Mouse (Mus musculus): ENCODE results near the gene Nrg3.

The Nrg3 gene

DNA sequence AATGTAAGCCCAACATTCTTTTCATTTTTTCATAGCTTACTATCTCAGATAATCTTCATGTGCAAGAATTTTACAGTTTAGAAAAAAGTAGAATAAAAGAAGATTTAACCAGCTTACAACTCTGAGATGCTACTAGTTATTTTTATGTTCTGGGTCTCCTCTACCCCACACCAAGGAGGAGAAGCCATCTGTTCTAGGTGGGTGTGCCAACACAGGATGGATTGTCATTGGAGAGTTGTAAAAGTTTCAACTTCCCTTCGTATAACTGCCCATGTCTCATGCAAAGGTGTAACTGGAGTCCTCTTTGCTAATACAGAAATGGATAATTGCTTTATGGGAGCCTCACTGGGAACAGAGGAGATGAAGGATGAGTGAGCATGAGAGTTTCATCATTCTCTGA, 393.4 kb downstream of the Nrg3 start:
- TF ChIP-seq GATA4 (IDR thresholded peaks at IDR 0.05; ENCODE audit: insufficient replicate concordance, low read length): no peak

DNA sequence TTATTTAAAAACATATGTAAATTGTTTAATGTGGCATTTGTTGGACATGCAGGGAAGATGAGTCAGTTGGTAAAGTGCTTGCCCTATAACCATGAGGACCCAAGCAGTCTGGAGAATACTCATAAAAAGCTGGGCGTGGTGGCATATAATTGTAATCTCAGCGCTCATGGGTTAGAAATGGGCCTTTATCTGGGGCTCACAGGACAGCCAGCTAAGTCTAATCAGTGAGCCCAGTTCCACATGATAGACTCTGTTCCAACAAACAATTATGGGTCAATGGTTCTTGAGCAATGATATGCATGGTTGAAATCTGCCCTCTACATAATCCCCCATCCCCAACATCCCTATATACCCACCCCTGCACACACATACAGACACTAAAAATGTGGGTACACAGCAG, 421.3 kb downstream of the Nrg3 start:
- no peak for TF ChIP-seq GATA4 (IDR thresholded peaks at IDR 0.05; ENCODE audit: insufficient replicate concordance, low read length)

DNA sequence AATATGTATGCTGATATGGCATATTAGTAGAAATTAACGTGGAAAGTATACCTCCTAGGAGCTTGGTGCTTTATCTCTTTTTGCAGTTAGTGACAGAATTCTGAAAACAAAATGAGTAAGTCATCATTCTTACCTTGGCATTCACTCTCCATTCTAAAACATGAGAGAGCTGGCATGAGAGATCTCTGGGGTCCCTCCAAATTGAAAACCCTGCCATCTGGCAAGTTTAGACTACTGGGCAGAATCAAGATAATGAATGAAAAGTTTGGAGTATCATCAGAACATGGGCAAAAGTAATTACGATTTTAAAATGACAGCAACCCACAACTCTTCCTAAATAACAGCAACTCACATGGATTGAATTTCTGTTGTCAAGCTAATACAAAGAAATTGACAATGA, 423.9 kb downstream of the Nrg3 start:
- TF ChIP-seq GATA4 (IDR thresholded peaks at IDR 0.05; ENCODE audit: insufficient replicate concordance, low read length): no peak

DNA sequence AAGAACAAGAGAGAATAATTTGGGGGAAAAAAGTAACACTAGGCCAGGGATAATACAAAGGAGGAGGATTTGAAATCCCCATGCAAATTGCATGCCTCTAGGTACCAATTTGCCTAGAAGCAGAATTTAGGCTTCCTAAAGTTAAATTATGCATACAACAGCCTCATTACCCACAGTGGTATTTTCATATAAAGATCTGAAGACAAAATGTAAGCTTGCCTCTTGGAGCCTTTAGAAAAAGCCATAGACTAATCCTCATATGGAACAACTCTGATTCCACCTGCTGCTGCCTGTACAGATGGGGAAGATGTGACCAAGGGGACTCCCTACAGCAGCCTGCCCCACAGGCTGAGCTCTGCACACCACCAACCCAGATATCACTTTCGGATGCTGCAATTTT, 428.6 kb downstream of the Nrg3 start:
- TF ChIP-seq GATA4 (IDR thresholded peaks at IDR 0.05; ENCODE audit: insufficient replicate concordance, low read length): no peak

DNA sequence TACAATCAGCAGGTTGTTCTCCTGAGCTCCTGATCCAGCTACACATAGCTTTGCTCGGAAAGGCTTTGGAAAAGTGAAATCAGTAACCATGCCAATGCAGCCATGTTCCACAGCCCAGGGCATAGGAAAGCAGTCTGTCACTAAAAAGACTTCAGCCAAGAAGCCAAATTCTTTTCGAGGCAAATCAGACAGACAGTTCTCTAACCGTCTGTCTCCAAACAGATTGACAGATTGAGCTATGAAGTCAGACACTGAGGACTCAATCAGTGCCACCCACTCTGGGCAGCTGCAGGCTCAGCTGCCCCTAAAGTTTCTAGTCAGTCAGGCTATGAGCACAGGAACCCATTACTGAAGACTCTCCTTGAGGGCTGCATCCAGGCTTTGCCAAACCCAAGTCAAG, 429.1 kb downstream of the Nrg3 start:
- no peak for TF ChIP-seq GATA4 (IDR thresholded peaks at IDR 0.05; ENCODE audit: insufficient replicate concordance, low read length)

DNA sequence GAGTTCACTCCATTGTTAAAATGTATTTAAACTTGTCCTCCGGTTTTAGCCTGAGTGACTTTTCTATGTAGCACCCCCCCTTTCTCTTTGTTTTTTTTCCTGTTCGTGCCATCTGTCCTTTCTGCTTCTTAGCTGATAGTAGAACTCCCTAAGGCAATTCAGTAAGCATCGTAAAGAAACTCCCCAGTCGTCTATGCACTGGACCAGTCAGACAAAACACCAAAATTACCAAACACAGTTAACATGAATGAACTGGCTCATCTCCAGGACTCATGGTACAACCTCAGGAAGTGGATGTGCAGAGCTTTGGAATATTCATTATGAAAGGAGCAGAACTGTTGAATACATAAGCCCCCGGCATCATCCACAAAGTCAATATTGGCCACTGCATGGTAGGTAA, 429.5 kb downstream of the Nrg3 start:
- no peak for TF ChIP-seq GATA4 (IDR thresholded peaks at IDR 0.05; ENCODE audit: insufficient replicate concordance, low read length)

DNA sequence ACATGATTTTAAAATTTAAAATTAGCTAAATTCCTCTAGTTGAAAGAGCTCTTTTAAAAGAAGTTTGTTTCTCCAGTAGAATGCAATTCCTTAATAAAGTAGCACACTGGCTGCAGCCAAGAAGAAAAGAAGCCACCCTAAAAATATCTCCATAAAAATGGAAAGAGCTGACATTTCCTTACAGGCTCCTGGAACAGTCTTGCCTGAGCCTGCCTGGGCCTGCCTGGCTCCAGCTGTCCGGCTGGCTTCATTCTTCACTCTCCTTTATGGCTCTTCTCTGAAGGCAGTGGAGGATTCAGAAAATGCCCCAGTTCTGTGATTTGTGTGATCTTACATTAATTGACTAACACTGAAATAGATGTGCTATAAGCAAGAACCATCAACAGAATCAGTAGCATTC, 433.8 kb downstream of the Nrg3 start:
- TF ChIP-seq GATA4 (IDR thresholded peaks at IDR 0.05; ENCODE audit: insufficient replicate concordance, low read length): no peak

DNA sequence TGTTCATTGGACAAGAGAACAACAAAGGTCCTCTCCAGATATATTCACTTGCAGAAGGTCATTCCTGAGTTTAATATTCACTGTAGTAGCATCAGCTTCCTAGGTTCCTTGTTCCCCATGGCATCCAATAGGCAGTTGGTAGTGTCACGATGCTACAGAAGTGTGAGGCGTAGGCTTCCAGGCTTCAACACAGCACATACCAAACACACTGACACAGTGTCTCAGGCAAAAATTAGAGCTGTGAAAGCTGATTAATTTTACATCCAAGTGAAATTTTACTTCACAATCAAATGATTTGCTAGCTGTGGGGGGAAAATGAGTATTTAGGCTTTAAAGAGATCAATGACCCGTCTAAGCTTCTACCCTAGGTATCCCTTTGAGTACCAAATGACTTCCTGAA, 438.4 kb downstream of the Nrg3 start:
- TF ChIP-seq GATA4 (IDR thresholded peaks at IDR 0.05; ENCODE audit: insufficient replicate concordance, low read length): no peak

DNA sequence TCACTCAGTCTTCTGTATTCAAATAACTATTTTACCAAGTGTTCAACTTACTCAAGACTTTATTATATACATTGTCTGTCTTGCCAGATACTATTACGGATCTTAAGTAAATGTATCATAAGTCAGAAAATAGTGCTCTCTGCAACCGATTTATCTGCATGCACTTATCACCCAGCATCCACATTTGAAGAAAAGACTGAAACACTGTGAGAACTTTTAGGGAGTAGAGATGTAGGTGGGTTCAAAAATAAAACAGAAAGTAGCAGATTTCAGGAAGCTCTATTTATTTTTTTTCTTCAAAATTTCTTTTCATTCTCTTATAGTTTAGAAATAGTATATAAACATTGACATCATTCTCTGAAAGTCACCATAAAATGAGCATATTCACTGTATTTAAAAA, 449.8 kb downstream of the Nrg3 start:
- no peak for TF ChIP-seq GATA4 (IDR thresholded peaks at IDR 0.05; ENCODE audit: insufficient replicate concordance, low read length)

DNA sequence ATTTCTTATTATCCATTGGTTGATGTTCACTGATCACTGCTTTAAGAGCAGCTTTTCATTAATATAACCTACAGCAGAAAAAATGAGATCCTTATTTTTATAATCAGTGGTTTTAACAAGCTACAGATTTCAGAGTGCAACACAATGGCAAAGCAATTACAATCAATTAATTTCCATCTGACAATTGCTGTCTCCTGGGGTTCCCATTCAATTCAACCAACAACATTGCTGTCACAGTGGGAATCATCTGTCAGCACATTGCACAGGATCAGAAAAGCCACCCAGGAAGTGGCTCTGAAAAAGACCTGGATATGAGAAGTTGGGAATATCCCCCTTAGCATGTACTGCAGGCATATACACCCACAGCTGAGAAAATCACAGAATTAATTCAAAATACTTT, 458.8 kb downstream of the Nrg3 start:
- TF ChIP-seq GATA4 (IDR thresholded peaks at IDR 0.05; ENCODE audit: insufficient replicate concordance, low read length): no peak

DNA sequence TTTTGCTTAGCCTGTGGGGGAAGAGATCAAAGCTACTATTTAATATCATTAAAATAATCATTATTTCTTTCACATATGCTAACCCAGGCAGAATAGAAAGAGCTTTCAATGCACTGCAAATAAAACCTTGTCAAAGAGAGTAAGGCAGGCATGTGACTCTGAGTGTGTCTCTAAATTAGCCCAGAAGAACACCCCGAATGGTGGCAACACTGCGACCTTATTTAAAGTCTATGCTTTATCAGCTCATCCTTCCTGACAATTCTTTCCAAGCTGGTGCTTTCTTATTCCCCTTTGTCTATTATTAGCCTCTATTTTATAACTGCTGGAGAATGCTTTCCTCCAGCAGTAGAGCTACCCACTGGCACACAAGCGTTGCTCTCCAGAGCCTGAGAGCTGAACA, 475.0 kb downstream of the Nrg3 start:
- TF ChIP-seq GATA4 (IDR thresholded peaks at IDR 0.05; ENCODE audit: insufficient replicate concordance, low read length): no peak

DNA sequence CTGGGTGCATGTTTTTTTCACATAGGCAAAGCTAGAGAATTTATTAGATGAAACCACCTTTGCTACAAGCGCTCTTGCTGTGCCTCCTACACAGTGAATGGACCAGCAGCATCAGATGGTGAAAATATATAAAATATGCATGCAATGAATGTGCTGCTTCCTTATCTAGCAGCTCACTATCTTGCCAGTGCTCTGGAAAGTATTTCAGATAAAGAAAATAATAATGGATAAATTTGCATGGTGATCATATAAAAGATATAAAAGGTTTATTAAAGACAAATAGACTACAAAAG, 480.4 kb downstream of the Nrg3 start:
- no peak for TF ChIP-seq GATA4 (IDR thresholded peaks at IDR 0.05; ENCODE audit: insufficient replicate concordance, low read length)

DNA sequence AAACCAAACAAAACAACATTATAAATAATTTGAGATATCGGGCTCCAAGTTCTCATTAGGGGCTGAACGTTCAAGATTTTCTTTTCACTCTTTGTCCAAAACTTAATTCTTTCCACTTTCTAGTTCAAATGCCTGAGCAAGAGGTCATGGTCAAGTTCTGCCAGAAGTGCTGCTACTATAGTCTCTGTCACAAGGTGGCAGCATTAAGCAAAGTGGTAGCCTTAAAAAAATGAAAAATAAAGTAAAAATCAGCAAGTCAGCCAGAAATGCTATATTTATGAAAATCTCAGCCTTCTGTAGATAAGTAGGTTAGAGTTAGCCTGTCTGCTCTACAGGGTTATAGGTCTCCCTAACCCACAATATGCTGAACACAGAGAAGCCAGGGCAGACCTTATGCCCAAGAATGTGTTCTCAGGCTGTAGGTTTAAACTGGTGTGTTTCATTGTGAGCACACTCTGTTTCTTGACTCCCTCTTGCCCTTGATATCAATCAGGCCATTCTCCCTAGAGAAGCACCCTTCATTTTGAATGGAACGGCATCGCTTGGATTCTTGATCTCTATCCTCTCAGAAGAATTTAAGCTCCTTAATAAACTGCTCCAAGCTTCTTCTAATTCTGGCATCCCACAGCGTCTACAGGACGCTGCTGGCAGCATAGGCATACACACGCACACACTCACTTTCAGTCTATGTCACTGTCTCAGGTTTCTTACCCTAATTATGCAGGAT, 480.9 kb downstream of the Nrg3 start:
- no peak for TF ChIP-seq GATA4 (IDR thresholded peaks at IDR 0.05; ENCODE audit: insufficient replicate concordance, low read length)

DNA sequence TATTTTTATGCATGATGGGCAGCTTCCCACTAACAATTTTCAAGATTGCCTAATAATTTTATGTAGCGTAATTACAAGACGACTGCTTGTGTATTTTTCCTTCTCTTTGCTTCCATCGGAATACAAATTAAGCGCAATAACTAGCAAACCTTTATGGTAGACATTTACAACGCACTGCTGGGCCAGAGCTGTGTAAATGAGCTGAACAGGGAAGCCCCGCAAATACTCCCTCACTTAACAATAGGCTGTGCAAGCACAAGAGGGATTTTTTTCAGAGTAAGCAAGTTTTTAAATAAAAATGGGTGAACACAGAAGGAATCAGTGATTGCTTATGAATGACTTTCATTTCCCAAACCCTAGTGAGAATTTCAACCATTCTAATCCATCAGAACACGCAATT, 513.5 kb downstream of the Nrg3 start:
- TF ChIP-seq GATA4 (IDR thresholded peaks at IDR 0.05; ENCODE audit: insufficient replicate concordance, low read length): no peak

DNA sequence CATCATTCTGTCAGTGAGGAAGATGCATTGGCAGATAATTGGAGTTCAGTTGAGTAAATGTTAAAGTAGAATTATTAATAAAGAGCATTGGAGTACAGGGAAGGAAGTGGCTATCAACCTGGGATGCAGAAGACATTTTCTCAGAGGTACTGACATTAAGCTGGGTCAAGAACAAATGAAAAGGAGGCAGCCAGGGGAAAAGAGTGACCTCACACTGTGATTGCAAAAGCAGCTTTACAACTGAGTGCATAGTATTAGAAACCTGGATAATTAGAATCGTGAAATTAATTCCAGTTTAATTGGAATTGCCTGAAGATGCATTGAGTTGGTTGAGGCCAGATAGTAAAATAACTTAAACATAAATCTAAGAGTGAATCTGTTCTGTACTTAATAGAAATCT, 535.4 kb downstream of the Nrg3 start:
- TF ChIP-seq GATA4 (IDR thresholded peaks at IDR 0.05; ENCODE audit: insufficient replicate concordance, low read length): no peak

DNA sequence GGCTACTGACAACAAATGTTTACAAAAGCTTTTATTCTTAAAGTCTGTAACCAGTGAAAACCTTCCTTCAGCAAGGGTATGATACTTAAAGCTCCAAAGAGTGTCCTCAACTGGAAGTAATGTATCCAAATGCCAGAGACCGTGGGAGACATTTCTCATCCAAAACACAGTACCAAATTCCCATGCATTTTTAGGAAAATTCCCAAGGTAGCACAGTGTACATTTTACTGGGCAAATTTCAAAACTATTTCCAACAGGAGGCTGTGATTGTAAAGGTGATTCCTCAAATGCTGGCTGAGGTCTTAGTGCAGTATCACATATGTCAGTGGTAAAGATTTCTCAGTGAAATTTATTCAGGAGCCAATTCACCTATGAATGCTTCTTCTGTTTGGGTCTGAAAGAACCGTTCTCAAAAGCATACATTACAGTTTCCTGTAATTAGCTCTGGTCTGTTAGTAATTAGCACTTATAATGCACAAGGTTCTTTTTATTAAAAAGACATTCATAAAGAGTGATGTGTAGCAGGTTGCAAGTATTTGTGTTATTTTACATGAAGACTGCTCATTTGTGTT, 536.3 kb downstream of the Nrg3 start:
- no peak for TF ChIP-seq GATA4 (IDR thresholded peaks at IDR 0.05; ENCODE audit: insufficient replicate concordance, low read length)

DNA sequence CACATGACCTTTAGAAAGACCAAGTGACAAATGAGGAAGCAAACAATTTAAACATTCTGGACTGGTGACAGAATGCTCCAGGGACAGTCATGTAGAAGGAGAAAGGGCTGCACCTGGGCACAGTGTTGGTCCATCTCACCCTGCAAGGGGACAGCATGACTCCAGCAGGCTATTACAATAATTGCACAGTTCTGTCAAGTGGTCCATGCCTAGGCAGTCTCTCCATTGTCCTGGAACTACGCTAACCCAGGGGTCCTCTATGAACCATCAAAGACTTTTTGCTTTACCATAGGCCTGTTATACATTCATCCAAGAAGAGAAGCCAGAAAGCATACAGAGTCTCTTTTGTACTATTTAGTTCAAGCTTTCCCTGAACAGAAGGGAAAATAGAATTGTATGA, 549.2 kb downstream of the Nrg3 start:
- no peak for TF ChIP-seq GATA4 (IDR thresholded peaks at IDR 0.05; ENCODE audit: insufficient replicate concordance, low read length)
